Mouse (Mus musculus): ENCODE data around the gene Gucd1. TPM values are rescaled to one million over a fixed set of nuclear protein-coding genes. Genes with fewer than 3 reads are reported as not detected.
"Not testable (repeated sequence)": the region's sequence is repeated elsewhere in the genome, so short reads cannot be mapped to it uniquely, and the experiment has no call there.

Gene Gucd1
- polyA plus RNA-seq, 1 experiment from 2014 or later: 23.9 TPM

DNA sequence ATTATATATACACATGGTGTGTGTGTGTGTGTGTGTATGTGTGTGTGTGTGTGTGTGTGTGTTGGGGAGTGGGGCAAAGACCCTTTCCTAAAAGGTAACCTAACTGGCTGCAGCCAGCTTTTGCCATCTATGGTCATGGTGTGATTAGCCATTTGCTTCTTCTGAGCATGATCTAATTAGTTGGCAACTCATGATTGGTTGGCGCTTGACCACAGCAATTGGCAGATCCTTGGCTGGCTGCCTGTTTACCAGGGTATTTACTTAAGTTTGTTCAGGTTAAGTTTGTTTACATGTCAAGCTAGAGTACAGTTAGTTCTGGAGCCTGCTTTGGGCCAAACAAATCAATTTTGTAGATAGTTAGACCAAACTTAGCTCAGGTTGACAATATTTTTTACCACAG lies 16.1 kb downstream of the Gucd1 start:
- WGBS: 91% methylated on average over 1 of the region's 1 CpGs
- no peak overlapping the region for H3K4me2 ChIP-seq (replicated peaks)
- ATAC-seq (ENCODE audit: low FRiP score): no peak

DNA sequence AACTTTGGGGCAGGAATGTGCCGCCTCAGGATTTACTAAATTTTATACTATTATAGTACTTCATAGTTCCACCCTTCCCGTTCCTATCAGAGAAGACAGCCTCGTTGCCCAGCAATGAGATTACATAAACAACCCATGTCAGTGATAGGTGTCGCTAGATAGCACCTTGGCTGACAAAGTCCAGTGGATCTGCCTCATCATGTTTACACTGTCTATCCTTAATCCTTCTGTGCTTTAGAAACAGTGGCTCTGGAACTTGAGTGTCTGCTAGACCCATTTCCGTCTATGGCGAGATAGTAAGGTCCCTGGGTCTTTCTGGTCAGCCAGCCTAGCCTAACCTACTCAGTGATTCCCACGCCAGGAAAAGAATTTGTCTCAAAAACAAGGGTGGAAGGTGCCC lies 17.4 kb downstream of the Gucd1 start:
- Histone ChIP-seq H3K36me3 (replicated peaks; ENCODE audit: control insufficient read depth, insufficient read depth) (no peaks in the 10 kb centered on the region; the same call in 1 of the 2 replicates), H3K4me1 (replicated peaks; ENCODE audit: control insufficient read depth, insufficient read depth, low read length) (no peaks in the 10 kb centered on the region), H3K4me3 (replicated peaks; ENCODE audit: low read length) (no peak overlapping the region), H3K27me3 (ENCODE audit: control insufficient read depth, insufficient read depth, low read length) (no peaks in the 10 kb centered on the region), H3K9ac (no peak overlapping the region), H3K4me2 (replicated peaks) (no peak overlapping the region), H3K27ac (no peak overlapping the region), H3K9me3 (ENCODE audit: control insufficient read depth, low read length) (no peaks in the 10 kb centered on the region)
- 77% methylated on average over 7 of the region's 7 CpGs for WGBS
- ATAC-seq (ENCODE audit: low FRiP score) (no peak), DNase-seq (ENCODE audit: low spot score) (no peak)

More for the DNA sequence above, 16.1 kb downstream of the Gucd1 start:
- H3K9ac ChIP-seq: no peak overlapping the region
- peaks cover 3% of the 10 kb centered on the region for H3K36me3 ChIP-seq (replicated peaks; ENCODE audit: control insufficient read depth, insufficient read depth)
- H3K4me1 ChIP-seq (replicated peaks; ENCODE audit: control insufficient read depth, insufficient read depth, low read length): no peaks in the 10 kb centered on the region
- DNase-seq (ENCODE audit: low spot score): no peak
- no peak overlapping the region for H3K4me3 ChIP-seq (replicated peaks; ENCODE audit: low read length)
- H3K9me3 ChIP-seq (ENCODE audit: control insufficient read depth, low read length): no peaks in the 10 kb centered on the region
- H3K27ac ChIP-seq: no peak overlapping the region
- no peaks in the 10 kb centered on the region for H3K27me3 ChIP-seq (ENCODE audit: control insufficient read depth, insufficient read depth, low read length)

DNA sequence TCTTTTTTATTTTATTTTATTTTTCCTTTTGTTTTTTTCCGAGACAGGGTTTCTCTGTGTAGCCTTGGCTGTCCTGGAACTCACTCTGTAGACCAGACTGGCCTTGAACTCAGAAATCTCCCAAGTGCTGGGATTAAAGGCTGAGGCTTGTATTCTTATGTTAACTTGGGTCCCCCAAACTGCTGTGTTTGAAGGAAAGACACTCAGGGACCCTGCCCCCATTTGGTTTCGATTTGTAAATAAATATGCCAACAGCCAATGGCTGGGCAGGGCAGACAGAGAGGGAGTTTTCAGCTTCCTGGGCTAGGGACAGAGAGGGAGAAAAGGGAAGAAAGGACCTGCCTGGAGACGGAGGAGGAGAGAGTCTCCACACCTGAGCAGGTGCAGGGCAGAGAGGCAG lies 18.0 kb downstream of the Gucd1 start:
- ATAC-seq (ENCODE audit: low FRiP score) (no peak), DNase-seq (ENCODE audit: low spot score) (no peak)
- WGBS: 47% methylated on average over 3 of the region's 3 CpGs
- Histone ChIP-seq H3K27ac (no peak overlapping the region), H3K4me3 (replicated peaks; ENCODE audit: low read length) (no peak overlapping the region), H3K4me1 (replicated peaks; ENCODE audit: control insufficient read depth, insufficient read depth, low read length) (no peaks in the 10 kb centered on the region), H3K36me3 (replicated peaks; ENCODE audit: control insufficient read depth, insufficient read depth) (no peaks in the 10 kb centered on the region; the same call in 1 of the 2 replicates), H3K9ac (no peak overlapping the region), H3K4me2 (replicated peaks) (no peak overlapping the region), H3K27me3 (ENCODE audit: control insufficient read depth, insufficient read depth, low read length) (no peaks in the 10 kb centered on the region), H3K9me3 (ENCODE audit: control insufficient read depth, low read length) (no peaks in the 10 kb centered on the region)

GRCm38 (mm10) chr10:75499214-75499613 lies 18.6 kb downstream of the Gucd1 start:
- ATAC-seq (ENCODE audit: low FRiP score); H3K9me3 ChIP-seq (ENCODE audit: control insufficient read depth, low read length); H3K4me1 ChIP-seq (replicated peaks; ENCODE audit: control insufficient read depth, insufficient read depth, low read length); H3K4me2 ChIP-seq (replicated peaks); H3K27ac ChIP-seq; H3K4me3 ChIP-seq (replicated peaks; ENCODE audit: low read length); H3K36me3 ChIP-seq (replicated peaks; ENCODE audit: control insufficient read depth, insufficient read depth); DNase-seq (ENCODE audit: low spot score); H3K9ac ChIP-seq; H3K27me3 ChIP-seq (ENCODE audit: control insufficient read depth, insufficient read depth, low read length): not testable (repeated sequence)
- WGBS: 93% methylated on average over 7 of the region's 7 CpGs

DNA sequence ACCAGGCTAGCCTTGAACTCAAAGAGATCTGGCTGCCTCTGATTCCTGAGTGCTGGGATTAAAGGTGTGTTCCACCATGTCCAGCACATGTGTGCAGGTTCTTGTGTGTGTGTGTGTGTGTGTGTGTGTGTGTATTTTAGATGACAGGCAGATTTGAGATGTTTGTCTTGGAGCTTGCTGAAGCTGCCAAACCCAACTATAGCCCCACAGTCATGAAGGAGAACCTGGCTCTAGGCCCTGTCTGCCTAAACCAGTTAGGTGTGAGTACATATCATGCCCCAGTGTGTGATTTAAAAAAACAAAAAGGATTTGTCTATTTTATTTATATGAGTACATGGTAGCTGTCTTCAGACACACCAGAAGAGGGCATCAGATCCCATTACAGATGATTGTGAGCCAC lies 21.9 kb downstream of the Gucd1 start:
- no peak overlapping the region for H3K4me2 ChIP-seq (replicated peaks)
- ATAC-seq (ENCODE audit: low FRiP score): no peak

GRCm38 (mm10) chr10:75495304-75495703 lies 22.5 kb downstream of the Gucd1 start:
- Histone ChIP-seq H3K4me3 (replicated peaks; ENCODE audit: low read length) (no peak overlapping the region), H3K9ac (no peak overlapping the region), H3K4me2 (replicated peaks) (no peak overlapping the region), H3K4me1 (replicated peaks; ENCODE audit: control insufficient read depth, insufficient read depth, low read length) (no peaks in the 10 kb centered on the region), H3K9me3 (ENCODE audit: control insufficient read depth, low read length) (no peaks in the 10 kb centered on the region), H3K27ac (no peak overlapping the region), H3K36me3 (replicated peaks; ENCODE audit: control insufficient read depth, insufficient read depth) (no peaks in the 10 kb centered on the region), H3K27me3 (ENCODE audit: control insufficient read depth, insufficient read depth, low read length) (no peaks in the 10 kb centered on the region)
- ATAC-seq (ENCODE audit: low FRiP score) (no peak), DNase-seq (ENCODE audit: low spot score) (no peak)
- 82% methylated on average over 6 of the region's 6 CpGs for WGBS

More for the DNA sequence above, 21.9 kb downstream of the Gucd1 start:
- no peak for DNase-seq (ENCODE audit: low spot score)
- Histone ChIP-seq H3K4me1 (replicated peaks; ENCODE audit: control insufficient read depth, insufficient read depth, low read length) (no peaks in the 10 kb centered on the region), H3K9me3 (ENCODE audit: control insufficient read depth, low read length) (no peaks in the 10 kb centered on the region), H3K9ac (no peak overlapping the region), H3K27me3 (ENCODE audit: control insufficient read depth, insufficient read depth, low read length) (no peaks in the 10 kb centered on the region), H3K4me3 (replicated peaks; ENCODE audit: low read length) (no peak overlapping the region), H3K27ac (no peak overlapping the region), H3K36me3 (replicated peaks; ENCODE audit: control insufficient read depth, insufficient read depth) (no peaks in the 10 kb centered on the region)

DNA sequence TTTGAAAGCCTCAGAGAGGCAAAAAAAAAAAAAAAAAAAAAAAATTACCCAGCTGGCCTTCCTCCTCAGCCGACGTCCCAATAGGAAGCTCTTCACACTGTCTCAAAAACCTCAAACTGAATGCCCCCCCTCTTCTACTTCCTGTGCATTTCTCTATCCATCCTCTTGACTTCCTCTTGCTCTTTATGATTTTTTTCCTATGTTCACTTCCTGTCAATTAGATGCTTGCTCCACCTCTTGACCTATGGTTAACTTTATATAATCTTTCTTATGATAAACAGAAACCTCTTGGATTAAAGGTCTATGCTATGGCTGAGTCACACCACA lies 25.9 kb downstream of the Gucd1 start:
- 39% methylated on average over 2 of the region's 2 CpGs for WGBS

DNA sequence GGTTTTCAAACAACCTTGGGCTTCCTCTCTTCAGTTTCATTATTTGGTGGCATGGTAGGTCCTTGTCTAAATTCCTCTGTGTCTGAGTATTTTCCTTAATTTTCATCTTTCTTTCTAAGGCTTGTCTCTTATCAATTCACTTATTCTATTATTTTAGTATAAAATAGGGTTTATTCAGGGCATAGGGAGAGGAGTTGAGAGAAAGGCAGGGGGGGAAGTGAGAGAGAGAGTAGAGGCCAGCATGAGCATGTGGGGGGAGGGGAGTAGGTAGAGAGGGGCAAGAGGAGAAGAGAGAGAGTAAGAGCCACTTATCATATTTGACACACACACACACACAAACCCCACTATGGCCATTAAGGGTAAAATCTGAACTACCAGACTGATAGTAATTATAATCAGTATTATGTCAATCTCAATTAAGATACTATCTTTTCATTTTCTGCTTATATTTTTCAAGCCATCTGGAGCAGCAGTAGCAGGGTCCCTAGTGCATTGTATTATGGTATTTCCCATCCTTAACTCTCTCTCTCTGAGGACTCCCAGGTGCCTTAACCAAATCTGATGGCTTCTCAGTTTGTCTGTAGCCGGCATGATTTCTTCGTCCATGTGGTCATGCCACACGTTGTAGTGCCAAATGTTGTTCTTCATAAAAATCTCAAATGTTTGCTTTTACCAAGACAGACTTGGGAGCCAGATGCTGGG lies 26.4 kb downstream of the Gucd1 start:
- Histone ChIP-seq H3K9ac (no peak overlapping the region), H3K9me3 (ENCODE audit: control insufficient read depth, low read length) (no peaks in the 10 kb centered on the region), H3K4me2 (replicated peaks) (no peak overlapping the region), H3K36me3 (replicated peaks; ENCODE audit: control insufficient read depth, insufficient read depth) (no peaks in the 10 kb centered on the region), H3K4me1 (replicated peaks; ENCODE audit: control insufficient read depth, insufficient read depth, low read length) (no peaks in the 10 kb centered on the region), H3K27ac (no peak overlapping the region), H3K27me3 (ENCODE audit: control insufficient read depth, insufficient read depth, low read length) (no peaks in the 10 kb centered on the region), H3K4me3 (replicated peaks; ENCODE audit: low read length) (no peak overlapping the region)
- ATAC-seq (ENCODE audit: low FRiP score): no peak
- 69% methylated on average over 3 of the region's 3 CpGs for WGBS
- DNase-seq (ENCODE audit: low spot score): no peak

More for the DNA sequence above, 25.9 kb downstream of the Gucd1 start:
- Histone ChIP-seq H3K9ac (no peak overlapping the region), H3K4me3 (replicated peaks; ENCODE audit: low read length) (no peak overlapping the region), H3K9me3 (ENCODE audit: control insufficient read depth, low read length) (no peaks in the 10 kb centered on the region), H3K36me3 (replicated peaks; ENCODE audit: control insufficient read depth, insufficient read depth) (no peaks in the 10 kb centered on the region), H3K4me1 (replicated peaks; ENCODE audit: control insufficient read depth, insufficient read depth, low read length) (no peaks in the 10 kb centered on the region), H3K27me3 (ENCODE audit: control insufficient read depth, insufficient read depth, low read length) (no peaks in the 10 kb centered on the region), H3K4me2 (replicated peaks) (no peak overlapping the region), H3K27ac (no peak overlapping the region)
- DNase-seq (ENCODE audit: low spot score) (no peak), ATAC-seq (ENCODE audit: low FRiP score) (no peak)

GRCm38 (mm10) chr10:75490731-75491130 lies 27.0 kb downstream of the Gucd1 start:
- Histone ChIP-seq H3K4me3 (replicated peaks; ENCODE audit: low read length) (no peak overlapping the region), H3K4me2 (replicated peaks) (no peak overlapping the region), H3K9ac (no peak overlapping the region), H3K36me3 (replicated peaks; ENCODE audit: control insufficient read depth, insufficient read depth) (no peaks in the 10 kb centered on the region), H3K9me3 (ENCODE audit: control insufficient read depth, low read length) (no peaks in the 10 kb centered on the region), H3K27me3 (ENCODE audit: control insufficient read depth, insufficient read depth, low read length) (no peaks in the 10 kb centered on the region), H3K4me1 (replicated peaks; ENCODE audit: control insufficient read depth, insufficient read depth, low read length) (no peaks in the 10 kb centered on the region), H3K27ac (no peak overlapping the region)
- no peak for ATAC-seq (ENCODE audit: low FRiP score)
- DNase-seq (ENCODE audit: low spot score): no peak
- WGBS: 95% methylated on average over 2 of the region's 2 CpGs

DNA sequence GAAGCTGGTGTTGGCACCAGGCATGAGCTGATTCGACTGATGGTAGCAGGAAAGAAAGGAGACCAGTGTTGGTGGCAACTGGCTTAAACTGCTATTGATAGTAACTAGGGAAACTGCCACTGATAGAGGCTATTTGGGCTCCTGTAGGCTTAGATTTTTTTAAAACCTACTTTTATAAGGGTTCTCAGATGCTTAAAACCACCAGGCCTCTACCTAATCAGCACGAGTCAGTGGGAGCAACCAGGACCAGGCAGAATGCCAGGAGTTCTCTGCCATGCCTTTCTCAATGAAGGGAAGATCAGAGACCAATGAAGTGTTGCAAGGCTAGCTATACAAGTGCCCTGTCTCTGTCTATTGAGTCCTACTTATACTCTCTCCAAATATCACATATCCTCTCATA lies 28.2 kb downstream of the Gucd1 start:
- ATAC-seq (ENCODE audit: low FRiP score): no peak
- WGBS: 79% methylated on average over 2 of the region's 2 CpGs
- no peak overlapping the region for H3K27ac ChIP-seq

More for the DNA sequence above, 28.2 kb downstream of the Gucd1 start:
- Histone ChIP-seq H3K36me3 (replicated peaks; ENCODE audit: control insufficient read depth, insufficient read depth) (no peaks in the 10 kb centered on the region), H3K4me3 (replicated peaks; ENCODE audit: low read length) (no peak overlapping the region), H3K4me2 (replicated peaks) (no peak overlapping the region), H3K27me3 (ENCODE audit: control insufficient read depth, insufficient read depth, low read length) (no peaks in the 10 kb centered on the region), H3K4me1 (replicated peaks; ENCODE audit: control insufficient read depth, insufficient read depth, low read length) (no peaks in the 10 kb centered on the region), H3K9me3 (ENCODE audit: control insufficient read depth, low read length) (no peaks in the 10 kb centered on the region), H3K9ac (no peak overlapping the region)
- DNase-seq (ENCODE audit: low spot score): no peak

Data from hindbrain, embryonic 14.5 days (tissue).